Mouse (Mus musculus) cerebellum, postnatal 25 days (tissue): ENCODE measurements around the gene Gm9112.
"Not testable (repeated sequence)": the region's sequence is repeated elsewhere in the genome, so short reads cannot be mapped to it uniquely, and the experiment has no call there.

Experiments
- DNase-seq, 2 experiments: peaks; one replicate each; pipeline ENCODE4 v3.0.0; 2021; ENCODE audit warnings: mixed read lengths in 2 of 2

The Gm9112 gene

GRCm38 (mm10) chrX:102707535-102707934, at the start of gene Gm9112, which contains the start of gene Dmrtc1b:
Gm9112 (minus strand) TSS chrX:102707635.
Dmrtc1b (plus strand) TSS chrX:102707865.
- not testable (repeated sequence) for DNase-seq

- DNase-seq = peak in 1 of 2 experiments; percentile 22
Measured at GRCm38 (mm10) chrX:102724226-102724625, 16.8 kb upstream of the Gm9112 start.

GRCm38 (mm10) chrX:102700636-102701035, 6.8 kb downstream of the Gm9112 start:
- not testable (repeated sequence) for DNase-seq

GRCm38 (mm10) chrX:102689252-102689651, 18.2 kb downstream of the Gm9112 start:
- DNase-seq = peak; percentile 26 to 41

GRCm38 (mm10) chrX:102686872-102687271, 20.6 kb downstream of the Gm9112 start, which contains the start of gene Gm3880:
Gm3880 (minus strand) TSS chrX:102686972.
- DNase-seq = not testable (repeated sequence)

- not testable (repeated sequence) for DNase-seq
Measured at GRCm38 (mm10) chrX:102684706-102685105, 22.7 kb downstream of the Gm9112 start.

- DNase-seq = no peak
Measured at GRCm38 (mm10) chrX:102666641-102667040, 40.8 kb downstream of the Gm9112 start.

- DNase-seq = peak in 1 of 2 experiments; percentile 6
Measured at GRCm38 (mm10) chrX:102660712-102661111, 46.7 kb downstream of the Gm9112 start.
